Mouse (Mus musculus) 3T3-L1 (cell line): Measurements from ENCODE around the gene Aldh3b2.

ENCODE experiments used
- DNase-seq: peaks from one replicate; pipeline ENCODE4 v3.0.0-alpha.2; 2015; ENCODE audit warnings: low read depth, low spot score

The Aldh3b2 gene

DNA sequence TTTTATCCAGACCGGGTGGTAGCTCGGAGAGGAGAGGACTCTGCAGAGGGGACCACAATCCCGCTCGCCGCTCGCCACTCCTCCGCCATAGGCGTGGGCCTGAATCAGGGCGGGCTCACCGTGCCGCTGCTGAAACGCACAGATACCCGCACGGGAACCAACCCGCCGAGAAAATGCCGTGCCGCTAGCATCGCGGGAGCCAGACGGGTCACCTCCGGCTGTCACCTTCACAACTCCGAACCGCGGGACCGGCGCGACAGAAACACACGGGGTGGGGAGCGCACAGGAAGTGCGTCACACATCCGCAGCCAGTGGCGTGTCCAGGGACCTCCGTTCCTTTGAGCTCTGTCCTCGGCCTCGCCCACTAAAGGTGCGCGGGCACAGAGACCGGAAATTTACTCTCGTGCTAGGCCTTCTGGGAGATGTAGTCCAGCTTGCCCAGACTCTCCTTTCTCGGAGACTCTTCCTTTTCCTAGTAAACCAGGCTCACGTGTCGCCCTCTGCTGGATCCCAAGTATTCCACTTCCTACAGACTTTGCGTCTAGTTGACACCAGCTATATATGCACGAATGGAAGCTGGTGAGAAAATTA lies 40.4 kb downstream of the Aldh3b2 start, which contains the start of gene Ndufv1:
Ndufv1 (minus strand) TSS at position 375 of the 591 bp plus-strand sequence.
- DNase-seq = peak; percentile 100

DNA sequence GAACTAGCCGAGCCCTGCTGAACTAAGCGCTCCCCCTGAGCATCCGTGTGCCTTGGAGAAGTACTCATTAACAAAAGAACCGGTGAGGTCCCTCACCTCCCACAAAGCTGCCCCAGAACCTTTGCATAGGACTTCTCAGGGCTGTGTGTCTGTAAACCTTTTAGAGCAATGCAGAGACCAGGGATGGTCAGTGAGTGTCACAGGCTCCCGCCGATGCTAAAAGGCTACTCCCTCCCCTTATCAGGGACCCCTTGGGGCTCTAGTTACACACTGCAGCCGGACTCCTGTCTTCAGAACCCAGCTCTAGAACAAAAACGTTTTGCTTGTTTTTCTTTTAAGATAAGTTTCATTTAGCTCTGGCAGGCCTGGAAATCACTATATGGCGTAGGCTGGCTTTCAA lies 40.9 kb downstream of the Aldh3b2 start:
- DNase-seq = no peak

DNA sequence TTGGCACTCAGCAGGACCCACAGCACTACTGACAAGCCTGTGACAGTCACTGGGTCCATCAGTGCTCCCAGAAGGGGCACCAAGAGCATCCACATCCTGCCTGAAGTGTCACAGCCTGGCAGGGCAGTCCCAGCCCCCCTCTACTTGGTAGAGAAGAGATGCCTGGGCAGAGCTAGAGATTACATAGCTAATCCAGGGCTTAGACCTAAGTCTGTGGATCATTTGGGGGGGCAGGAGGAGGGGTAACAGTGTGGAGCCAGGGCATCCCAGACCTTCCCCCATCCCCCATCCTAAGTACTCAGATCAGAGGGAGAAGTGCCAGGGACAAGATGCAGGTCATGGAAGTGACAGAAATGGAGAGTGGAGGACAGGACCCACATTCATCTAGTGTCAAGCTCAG lies 42.7 kb downstream of the Aldh3b2 start:
- no peak for DNase-seq

DNA sequence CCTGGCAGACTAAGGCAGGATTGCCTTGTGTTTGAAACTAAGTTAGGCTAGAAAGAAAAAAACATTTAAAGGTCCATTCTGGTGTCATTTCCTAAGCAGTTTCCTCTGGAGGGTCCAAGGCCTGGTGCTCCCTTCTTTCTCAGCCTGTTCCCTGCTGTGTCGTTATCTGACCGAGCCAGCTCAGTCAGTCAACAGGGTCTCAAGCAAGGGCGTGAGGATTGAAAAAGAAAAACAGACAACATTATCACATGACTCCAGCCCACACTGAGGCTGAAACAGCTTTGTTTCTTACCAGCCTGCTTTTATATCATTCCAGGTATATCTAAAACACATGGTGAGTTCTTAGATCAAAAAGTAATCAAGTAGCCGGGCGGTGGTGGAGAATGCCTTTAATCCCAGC lies 43.5 kb downstream of the Aldh3b2 start:
- DNase-seq = no peak

DNA sequence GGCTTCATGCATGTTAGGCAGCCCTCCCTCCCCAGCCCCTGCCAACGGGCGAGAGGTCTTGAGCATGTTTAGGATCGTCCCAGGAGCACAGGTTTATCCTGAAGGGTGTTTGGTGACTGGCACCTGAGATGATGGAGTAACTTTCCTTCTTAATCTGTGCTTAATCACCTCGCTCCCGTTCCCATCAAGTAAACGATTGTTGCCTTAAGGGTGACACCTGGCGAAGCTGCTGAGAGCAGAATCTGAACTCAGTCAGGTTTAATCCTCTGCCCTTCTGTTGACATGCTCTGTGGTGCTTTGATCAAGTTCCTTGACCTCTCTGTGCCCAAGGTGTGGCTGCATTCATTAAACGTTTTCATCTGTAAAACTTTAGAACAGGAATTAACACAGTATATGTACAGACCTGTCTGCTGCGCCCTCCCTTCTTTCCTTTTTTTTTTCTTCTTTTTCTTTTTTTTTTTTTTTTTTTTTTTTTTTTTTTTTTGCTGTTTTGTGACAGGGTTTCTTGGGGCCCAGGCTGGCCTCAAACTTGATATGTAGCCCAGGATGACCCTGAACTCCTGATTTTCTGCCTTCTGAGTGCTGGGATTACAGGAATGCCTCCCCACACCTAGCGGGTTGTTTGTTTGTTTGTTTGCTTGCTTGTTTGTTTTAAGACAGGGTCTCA lies 45.9 kb downstream of the Aldh3b2 start:
- DNase-seq = no peak

DNA sequence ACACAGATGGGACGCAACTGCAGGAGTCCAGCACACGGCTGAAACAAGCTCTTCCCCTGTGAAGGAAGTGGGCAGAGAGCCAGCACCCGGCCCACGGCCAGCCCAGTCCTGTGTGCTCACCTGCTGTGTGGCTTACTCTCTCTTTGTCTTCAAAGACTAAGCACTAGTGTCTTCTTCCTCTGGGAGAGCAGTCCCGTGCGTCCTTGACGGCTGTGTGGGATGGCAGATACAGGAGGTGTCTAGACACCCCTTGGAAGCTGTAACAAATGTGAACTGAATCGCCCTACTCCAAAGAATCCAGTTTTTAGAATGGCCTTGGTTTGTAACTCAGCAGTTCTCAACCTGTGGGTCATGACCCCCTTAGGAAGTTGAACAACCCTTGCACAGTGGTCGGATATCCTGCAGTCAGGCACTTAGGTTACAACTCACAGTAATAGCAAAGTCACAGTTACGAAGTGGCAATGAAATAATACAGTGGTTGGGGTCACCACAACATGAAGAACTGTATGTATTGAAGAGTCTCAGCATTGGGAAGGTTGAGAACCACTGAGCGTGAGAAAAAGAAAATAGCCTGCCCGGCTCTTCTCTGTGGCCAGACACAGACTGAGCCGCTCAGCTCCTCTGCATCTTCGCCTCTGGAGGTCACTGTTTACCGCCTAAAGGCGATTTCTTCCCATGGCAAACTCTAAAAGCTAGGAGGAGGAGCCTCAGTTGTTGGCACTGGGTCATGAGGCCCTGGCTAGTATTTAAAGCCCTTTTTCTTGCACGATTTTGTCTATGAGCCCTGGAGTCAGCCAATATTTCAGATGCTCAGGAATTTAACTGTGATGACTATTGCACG lies 46.8 kb downstream of the Aldh3b2 start:
- peak; percentile 98 for DNase-seq

DNA sequence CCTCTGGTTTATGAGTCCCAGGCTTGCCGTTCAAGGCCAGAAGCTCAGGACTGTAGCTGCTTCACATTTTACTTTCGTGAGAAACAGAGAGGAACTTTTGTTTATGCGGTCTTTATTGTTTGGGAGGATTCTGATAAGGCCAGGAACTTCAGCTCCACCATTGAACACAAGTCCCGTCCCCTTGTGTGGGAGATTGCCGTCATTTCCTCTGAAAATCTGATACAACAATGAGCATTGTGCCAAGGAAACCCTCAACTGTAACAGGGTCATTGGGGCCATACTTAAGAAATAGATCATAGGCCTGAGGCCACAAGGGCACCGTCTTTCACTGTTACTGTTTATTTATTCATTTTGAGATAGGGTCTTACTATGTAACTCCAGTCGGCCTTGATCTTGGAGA lies 51.1 kb downstream of the Aldh3b2 start:
- DNase-seq = no peak

DNA sequence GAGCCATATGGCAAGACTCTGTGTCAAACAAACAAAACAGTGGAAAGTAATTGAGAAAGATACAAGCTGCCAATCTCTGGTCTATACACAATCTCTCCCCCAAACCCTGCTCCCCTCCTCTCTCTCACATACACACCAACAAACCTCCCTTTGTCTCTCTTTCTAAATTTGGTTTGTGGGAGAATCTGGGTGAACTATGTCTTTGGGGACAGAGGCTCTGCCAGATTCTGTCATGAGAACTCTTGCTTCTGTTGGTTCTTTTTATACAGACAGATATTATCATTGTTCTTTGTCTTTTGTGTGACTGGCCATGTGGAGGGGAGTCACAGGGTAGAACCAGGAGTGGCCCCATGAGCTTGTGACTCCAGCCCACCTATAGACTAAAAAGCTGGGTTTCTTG lies 55.4 kb downstream of the Aldh3b2 start:
- DNase-seq = no peak
